ENCODE assay signal across 12 mouse cellular contexts in genomic region chr4:142080487-142080767, GRCm38 (mm10). TPM values are rescaled to one million over a fixed set of nuclear protein-coding genes. Genes with fewer than 3 reads are reported as not detected.
DNase-seq lines count a peak whose midpoint lies in the region; ATAC-seq and TF ChIP-seq lines count a peak whose summit lies in the region.
"Had no signal": no experiment of that assay in that cellular context is flagged by ENCODE, and none has a peak within 500 bp of the region (broad histone marks: within the 10 kb centered on the region; RNA-seq: fewer than 3 reads in every experiment).

No protein-coding gene starts in this region.

- no peak overlapping the region; the same call in 1 of the 2 replicates for H3K9ac ChIP-seq in heart, postnatal 0 days (replicated peaks; ENCODE audit: low read depth, low read length)
- no peak overlapping the region for H3K9ac ChIP-seq in liver, postnatal 0 days (replicated peaks)
- no peak overlapping the region for H3K9ac ChIP-seq in liver, embryonic 12.5 days
- no peak overlapping the region for H3K9ac ChIP-seq in stomach, postnatal 0 days (ENCODE audit: low read length)
- H3K9ac ChIP-seq: lung, embryonic 15.5 days had no signal

- WGBS in cerebellum, adult 2 months, result 10% methylated on average over 4 of the region's 4 CpGs
- 78% methylated on average over 4 of the region's 4 CpGs for WGBS in heart, postnatal 0 days
- 71% methylated on average over 4 of the region's 4 CpGs for WGBS in liver, postnatal 0 days (ENCODE audit: insufficient replicate concordance)
- WGBS in liver, embryonic 12.5 days (ENCODE audit: insufficient replicate concordance), result 59% methylated on average over 4 of the region's 4 CpGs
- 63% methylated on average over 4 of the region's 4 CpGs for WGBS in stomach, postnatal 0 days

- H3K4me1 ChIP-seq in cerebellum, adult 2 months (ENCODE audit: control insufficient read depth, insufficient read depth, low read length), result peaks cover 52% of the 10 kb centered on the region
- peaks cover 53% of the 10 kb centered on the region for H3K4me1 ChIP-seq in heart, postnatal 0 days (ENCODE audit: control insufficient read depth, insufficient read depth)
- H3K4me1 ChIP-seq in liver, postnatal 0 days (ENCODE audit: insufficient read depth), result peaks cover 46% of the 10 kb centered on the region
- peaks cover 67% of the 10 kb centered on the region for H3K4me1 ChIP-seq in liver, embryonic 12.5 days
- H3K4me1 ChIP-seq in stomach, postnatal 0 days (replicated peaks; ENCODE audit: control insufficient read depth, insufficient read depth), result peaks cover 4% of the 10 kb centered on the region

- intact Hi-C loops in heart, postnatal 36 days (cut with DNase I), result no loop called here

- H3K36me3 ChIP-seq in heart, postnatal 0 days (replicated peaks; ENCODE audit: control insufficient read depth, insufficient read depth, low read length), result no peaks in the 10 kb centered on the region
- no peaks in the 10 kb centered on the region for H3K36me3 ChIP-seq in liver, postnatal 0 days (replicated peaks; ENCODE audit: insufficient read depth, low read length)
- no peaks in the 10 kb centered on the region for H3K36me3 ChIP-seq in liver, embryonic 12.5 days
- no peaks in the 10 kb centered on the region for H3K36me3 ChIP-seq in stomach, postnatal 0 days (ENCODE audit: control insufficient read depth, insufficient read depth, low read length)
- H3K36me3 ChIP-seq: lung, embryonic 15.5 days; midbrain, embryonic 10.5 days had no signal

- TF ChIP-seq POLR2A in cerebellum, adult 2 months (IDR thresholded peaks at IDR 0.05; ENCODE audit: borderline replicate concordance, insufficient read depth, low read length), result no peak

- no peaks in the 10 kb centered on the region for H3K27me3 ChIP-seq in cerebellum, adult 2 months (ENCODE audit: control insufficient read depth, insufficient read depth, low read length)
- no peaks in the 10 kb centered on the region for H3K27me3 ChIP-seq in heart, postnatal 0 days (ENCODE audit: control insufficient read depth, insufficient read depth, low read length)
- H3K27me3 ChIP-seq in liver, postnatal 0 days (ENCODE audit: insufficient read depth, low read length), result peaks cover 14% of the 10 kb centered on the region; the same call in 1 of the 2 replicates
- peaks cover 65% of the 10 kb centered on the region for H3K27me3 ChIP-seq in liver, embryonic 12.5 days (replicated peaks)
- no peaks in the 10 kb centered on the region for H3K27me3 ChIP-seq in stomach, postnatal 0 days (ENCODE audit: control insufficient read depth, insufficient read depth, low read length)
- H3K27me3 ChIP-seq: lung, embryonic 15.5 days had no signal

- H3K4me2 ChIP-seq in heart, postnatal 0 days (ENCODE audit: low read depth, low read length), result no peak overlapping the region
- 0 out of 2 replicates have a peak overlapping the region, but pooled peaks have one; percentile 66 for H3K4me2 ChIP-seq in liver, postnatal 0 days (ENCODE audit: low read depth, low read length)
- no peak overlapping the region for H3K4me2 ChIP-seq in liver, embryonic 12.5 days
- peak overlapping the region; percentile 92; the same call in 1 of the 2 replicates for H3K4me2 ChIP-seq in stomach, postnatal 0 days (replicated peaks; ENCODE audit: low read depth)
- H3K4me2 ChIP-seq: lung, embryonic 15.5 days had no signal

- H3K27ac ChIP-seq in cerebellum, adult 2 months (ENCODE audit: insufficient read depth, low read length), result peak overlapping the region; percentile 14
- H3K27ac ChIP-seq in heart, postnatal 0 days (ENCODE audit: low read depth), result peak overlapping the region; percentile 84
- 0 out of 2 replicates have a peak overlapping the region, but pooled peaks have one; percentile 11 for H3K27ac ChIP-seq in liver, postnatal 0 days (ENCODE audit: low read depth)
- no peak overlapping the region for H3K27ac ChIP-seq in liver, embryonic 12.5 days
- H3K27ac ChIP-seq in stomach, postnatal 0 days (replicated peaks), result 0 out of 2 replicates have a peak overlapping the region, but pooled peaks have one; percentile 53
- H3K27ac ChIP-seq: lung, embryonic 15.5 days; midbrain, embryonic 10.5 days had no signal

- DNase-seq in cerebellum, adult 2 months, result peak in 1 of 2 experiments; percentile 55
- no peak for DNase-seq in cerebellum, adult 9-11 months
- no peak for DNase-seq in heart, postnatal 0 days (ENCODE audit: low spot score)
- no peak for DNase-seq in heart, postnatal 36 days
- DNase-seq in liver, postnatal 0 days, result no peak
- DNase-seq in stomach, postnatal 0 days (ENCODE audit: low spot score), result no peak
- no peak for DNase-seq in cerebellum, adult 11-12 months
- DNase-seq: adrenal gland, adult 8-10 months; right cerebral cortex, postnatal 25 days had no signal

- H3K9me3 ChIP-seq in heart, postnatal 0 days (replicated peaks; ENCODE audit: control insufficient read depth, low read length), result no peaks in the 10 kb centered on the region
- H3K9me3 ChIP-seq in liver, postnatal 0 days (ENCODE audit: low read length), result no peaks in the 10 kb centered on the region
- H3K9me3 ChIP-seq in liver, embryonic 12.5 days (replicated peaks), result no peaks in the 10 kb centered on the region
- H3K9me3 ChIP-seq in stomach, postnatal 0 days (ENCODE audit: control insufficient read depth, low read length), result no peaks in the 10 kb centered on the region
- H3K9me3 ChIP-seq: lung, embryonic 15.5 days; midbrain, embryonic 10.5 days had no signal

- no peak for TF ChIP-seq CTCF in cerebellum, adult 2 months (IDR thresholded peaks at IDR 0.05; ENCODE audit: borderline replicate concordance, insufficient read depth, low read depth, low read length)
- no peak for TF ChIP-seq CTCF in heart, postnatal 0 days (IDR thresholded peaks at IDR 0.05; ENCODE audit: low read depth)
- no peak for TF ChIP-seq CTCF in liver, postnatal 0 days (IDR thresholded peaks at IDR 0.05; ENCODE audit: low read depth)
- no peak for TF ChIP-seq CTCF in stomach, postnatal 0 days (IDR thresholded peaks at IDR 0.05; ENCODE audit: low read depth)

- no peak for ATAC-seq in heart, postnatal 0 days (ENCODE audit: insufficient read depth, low read depth)
- ATAC-seq in liver, postnatal 0 days, result no peak
- ATAC-seq in liver, embryonic 12.5 days, result no peak
- ATAC-seq in stomach, postnatal 0 days (ENCODE audit: low FRiP score, low TSS enrichment), result no peak

- TF ChIP-seq EP300 in heart, postnatal 0 days (IDR thresholded peaks at IDR 0.05; ENCODE audit: low read depth), result no peak
- TF ChIP-seq EP300 in liver, postnatal 0 days (IDR thresholded peaks at IDR 0.05; ENCODE audit: low read depth), result no peak
- TF ChIP-seq EP300 in stomach, postnatal 0 days (optimal IDR thresholded peaks at IDR 0.05), result no peak

- H3K4me3 ChIP-seq in cerebellum, adult 2 months (replicated peaks; ENCODE audit: insufficient read depth, low read depth, low read length), result peak overlapping the region; percentile 41
- H3K4me3 ChIP-seq in heart, postnatal 0 days (ENCODE audit: low read depth, low read length), result no peak overlapping the region
- H3K4me3 ChIP-seq in liver, postnatal 0 days (ENCODE audit: low read depth, low read length), result no peak overlapping the region
- H3K4me3 ChIP-seq in liver, embryonic 12.5 days, result no peak overlapping the region
- H3K4me3 ChIP-seq in stomach, postnatal 0 days (ENCODE audit: low read depth, low read length), result no peak overlapping the region
- H3K4me3 ChIP-seq: lung, embryonic 15.5 days; midbrain, embryonic 10.5 days had no signal

RNA-seq across cellular contexts. Expression of gene Tmem51, which starts 3.7 kb away (rescaled TPM):
- polyA plus RNA-seq in cerebellum, adult 2 months (2012; rRNA removed), result 26.2 and 26.3 TPM in 2 replicates
- total RNA-seq in heart, postnatal 0 days (2014; rRNA removed; ENCODE audit: low replicate concordance), result 27.7 and 34.4 TPM in 2 replicates
- polyA plus RNA-seq in heart, postnatal 0 days (2015; fragmentation: Nextera tagmentation; extraction: Ambion mirVana), result 39.5 and 46.8 TPM in 2 replicates
- total RNA-seq in heart, postnatal 36 days (2021), result 1 to 10 TPM; 5.1 to 5.2 TPM
- 13.7 and 15.7 TPM in 2 replicates for polyA plus RNA-seq in liver, postnatal 0 days (2015; fragmentation: Nextera tagmentation; extraction: Ambion mirVana)
- polyA plus RNA-seq in liver, embryonic 12.5 days (2016; fragmentation: Nextera tagmentation; extraction: Ambion mirVana), result 14.0 and 15.5 TPM in 2 replicates
- 79.0 and 90.0 TPM in 2 replicates for polyA plus RNA-seq in stomach, postnatal 0 days (2015; fragmentation: Nextera tagmentation; extraction: Ambion mirVana)

Comparison
In these comparisons a context has a peak if more than half of its experiments do, and no peak if none do; other contexts are left out.
1. H3K4me2 ChIP-seq: peak in liver, postnatal 0 days (single experiment) and stomach, postnatal 0 days (single experiment); none in heart, postnatal 0 days (single experiment) and liver, embryonic 12.5 days (single experiment).